Mouse (Mus musculus) forebrain, postnatal 0 days (tissue): ENCODE data around the gene Kcnab3. TPM values are rescaled to one million over a fixed set of nuclear protein-coding genes. Genes with fewer than 3 reads are reported as not detected.

Experiments used
- ATAC-seq: fragments of 200-750 bp; cut with Nextera tagmentation; 2 replicates; pipeline ENCODE4 v1.8.0; 2017; ENCODE audit warnings: mild to moderate bottlenecking, moderate library complexity
- DNase-seq: peaks from one replicate; pipeline ENCODE4 v3.0.0-alpha.2; 2015
- H3K27ac ChIP-seq: fragments of 300-500 bp; sonication (generic); 2 replicates; pipeline ENCODE4 v1.5.1; 2014; ENCODE audit warnings: low read depth, mild to moderate bottlenecking, antibody characterized with exemption, low read length, moderate library complexity, mixed read lengths
- H3K27me3 ChIP-seq: fragments of 300-500 bp; sonication (generic); 2 replicates; pipeline ENCODE4 v1.6.1; 2014; ENCODE audit warnings: mild to moderate bottlenecking, low read length, mixed read lengths; ENCODE audit not compliant: insufficient read depth
- H3K36me3 ChIP-seq: fragments of 300-500 bp; sonication (generic); 2 replicates; pipeline ENCODE4 v1.6.1; 2014; ENCODE audit warnings: mild to moderate bottlenecking, moderate library complexity; ENCODE audit not compliant: insufficient read depth
- H3K4me1 ChIP-seq: fragments of 300-500 bp; sonication (generic); 2 replicates; pipeline ENCODE4 v1.6.1; 2014; ENCODE audit warnings: antibody characterized with exemption; ENCODE audit not compliant: insufficient read depth
- H3K4me2 ChIP-seq: fragments of 300-500 bp; sonication (generic); 2 replicates; pipeline ENCODE4 v1.6.1; 2014; ENCODE audit warnings: low read depth, mild to moderate bottlenecking, moderate library complexity
- H3K4me3 ChIP-seq: fragments of 300-500 bp; sonication (generic); 2 replicates; pipeline ENCODE4 v1.5.1; 2014; ENCODE audit warnings: low read depth, low read length, mixed read lengths
- H3K9ac ChIP-seq: fragments of 300-500 bp; sonication (generic); 2 replicates; pipeline ENCODE4 v1.6.1; 2014; ENCODE audit warnings: mild to moderate bottlenecking
- H3K9me3 ChIP-seq: fragments of 300-500 bp; sonication (generic); 2 replicates; pipeline ENCODE4 v1.6.1; 2016; ENCODE audit warnings: low read length
- CTCF ChIP-seq: sonication (generic); IDR thresholded peaks from 2 replicates; pipeline ENCODE4 v1.5.1; 2016; ENCODE audit warnings: antibody characterized with exemption, control low read depth, low read depth
- WGBS: fragments of 180-500 bp; shearing (Covaris S2); extraction: QIAGEN DNeasy Blood & Tissue Kit; methylation state at CpG from one replicate; pipeline ENCODE4 v1.1.7; 2014; 5-methylcytosine and 5-hydroxymethylcytosine counted together
- polyA plus RNA-seq: library from polyadenylated mRNA; unstranded; fragments of >200 nt; fragmentation: Nextera tagmentation; extraction: Ambion mirVana; gene quantifications from 2 replicates; pipeline ENCODE4 v1.2.1, GENCODE M21; 2015
- total RNA-seq: library from RNA; depleted of rRNA; stranded (reverse); fragments of >200 nt; gene quantifications from 2 replicates; pipeline ENCODE4 v1.2.3, GENCODE M21; 2014; rRNA removed

The Kcnab3 gene
- 5.5 and 5.8 TPM in 2 replicates for total RNA-seq
- polyA plus RNA-seq = 4.2 and 4.4 TPM in 2 replicates

DNA sequence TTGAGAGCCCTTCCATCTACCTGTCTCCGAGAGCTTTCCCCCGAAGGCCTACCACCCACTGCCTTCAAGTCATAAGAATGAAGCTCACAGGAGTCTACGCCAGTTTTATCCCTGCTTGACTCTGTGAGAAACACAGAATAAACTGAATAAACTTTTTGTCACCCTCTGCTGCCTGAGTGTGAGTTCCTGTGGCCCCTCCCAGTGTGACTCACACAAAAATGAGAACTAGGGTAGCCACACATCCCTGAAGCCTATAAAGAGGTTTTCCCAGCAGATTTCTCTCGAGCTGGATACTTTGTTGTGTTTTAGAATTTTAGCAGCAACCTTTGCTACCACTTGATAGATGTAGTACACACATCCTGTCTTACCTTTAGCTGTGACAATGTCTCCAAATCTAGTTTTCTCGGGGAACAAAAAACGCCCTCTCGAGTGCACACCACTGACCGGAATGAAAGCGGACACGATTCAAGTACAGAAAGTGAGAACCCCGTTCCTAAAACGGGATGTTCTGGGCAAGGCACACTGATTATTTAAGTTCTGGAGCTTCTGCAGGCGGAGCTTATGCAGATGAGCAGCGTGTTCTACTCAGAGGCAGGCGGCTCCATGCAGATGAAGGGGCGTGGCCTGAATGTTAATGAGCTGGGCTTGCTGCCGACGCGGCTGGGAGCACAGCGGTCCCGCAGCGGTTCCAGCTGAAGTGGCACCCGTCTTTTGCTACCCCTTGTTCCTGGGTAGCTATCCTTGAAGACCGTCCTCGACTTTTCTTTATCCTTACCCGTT lies at the start of gene Kcnab3:
Gene Kcnab3, plus strand, starts transcription at position 631 of the 780 bp plus-strand sequence.
- Histone ChIP-seq H3K4me2 (peak within 1 kb of the TSS; percentile 98), H3K36me3 (no peaks in the 10 kb centered on the region), H3K9me3 (no peaks in the 10 kb centered on the region), H3K27me3 (no peaks in the 10 kb centered on the region), H3K27ac (no peak within 1 kb of the TSS), H3K4me3 (peak within 1 kb of the TSS; percentile 54), H3K9ac (peak within 1 kb of the TSS; percentile 67), H3K4me1 (peaks cover 22% of the 10 kb centered on the region)
- DNase-seq (peak; percentile 91), ATAC-seq (peak; percentile 57; the same call in 1 of the 2 replicates)
- TF ChIP-seq CTCF = no peak
- 12% methylated on average over 26 of the region's 26 CpGs for WGBS

- DNase-seq = no peak
- Histone ChIP-seq H3K4me3 (no peak overlapping the region), H3K27me3 (no peaks in the 10 kb centered on the region), H3K9ac (no peak overlapping the region), H3K36me3 (no peaks in the 10 kb centered on the region), H3K4me1 (no peaks in the 10 kb centered on the region), H3K4me2 (no peak overlapping the region), H3K27ac (no peak overlapping the region), H3K9me3 (no peaks in the 10 kb centered on the region)
- TF ChIP-seq CTCF = no peak
- WGBS = 72% methylated on average over 5 of the region's 5 CpGs
- ATAC-seq = no peak
These were observed 48.8 kb upstream of the Kcnab3 start for GRCm38 (mm10) chr11:69277267-69277666.

DNA sequence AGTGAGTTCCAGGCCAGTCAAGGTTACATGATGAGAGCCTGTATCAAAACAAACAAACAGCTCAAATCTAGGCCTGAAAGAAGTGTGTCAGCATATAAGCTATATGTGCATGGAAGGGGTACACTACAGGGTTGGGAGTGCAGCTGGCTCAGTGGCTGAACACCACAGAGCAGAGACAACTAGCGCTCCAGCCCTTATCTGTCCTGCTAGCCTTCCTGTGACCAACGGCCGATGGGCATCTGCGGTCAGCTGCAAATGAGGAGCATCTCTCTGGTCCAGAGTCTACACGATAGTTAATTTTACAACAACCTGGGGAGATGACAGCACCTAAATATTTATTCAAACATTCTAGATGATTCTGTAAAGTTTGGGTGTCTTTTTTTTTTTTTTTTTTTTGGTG lies 34.9 kb upstream of the Kcnab3 start:
- TF ChIP-seq CTCF = no peak
- Histone ChIP-seq H3K4me1 (no peaks in the 10 kb centered on the region), H3K27ac (no peak overlapping the region), H3K9me3 (no peaks in the 10 kb centered on the region), H3K4me2 (no peak overlapping the region), H3K36me3 (no peaks in the 10 kb centered on the region), H3K9ac (no peak overlapping the region), H3K27me3 (no peaks in the 10 kb centered on the region), H3K4me3 (no peak overlapping the region)
- DNase-seq = no peak
- ATAC-seq = no peak
- WGBS = 94% methylated on average over 5 of the region's 5 CpGs

DNA sequence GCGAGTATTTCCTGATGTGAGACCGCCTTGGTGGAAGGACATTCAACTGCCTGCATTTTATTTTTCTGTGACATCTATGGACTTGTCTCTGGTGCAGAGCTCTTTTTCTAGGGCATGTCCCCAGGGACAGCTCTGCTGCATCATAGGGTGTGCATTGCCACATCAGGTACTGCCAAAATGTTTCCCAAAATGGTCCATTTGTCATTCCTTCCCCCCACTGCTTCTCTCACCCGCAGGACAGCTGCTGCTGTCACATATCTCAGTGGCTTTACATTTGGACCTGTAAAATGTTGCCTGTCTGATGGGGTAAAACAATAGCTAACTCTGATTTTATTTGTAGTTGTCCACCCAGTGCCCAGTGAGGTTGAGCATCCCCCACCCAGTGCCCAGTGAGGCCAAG lies 30.8 kb upstream of the Kcnab3 start:
- no peaks in the 10 kb centered on the region for H3K27me3 ChIP-seq
- no peaks in the 10 kb centered on the region for H3K9me3 ChIP-seq
- TF ChIP-seq CTCF = no peak
- H3K4me2 ChIP-seq = no peak overlapping the region
- H3K27ac ChIP-seq = no peak overlapping the region
- WGBS = 88% methylated on average over 3 of the region's 3 CpGs
- H3K36me3 ChIP-seq = peaks cover 23% of the 10 kb centered on the region
- H3K4me3 ChIP-seq = no peak overlapping the region
- no peaks in the 10 kb centered on the region for H3K4me1 ChIP-seq
- no peak for ATAC-seq
- no peak overlapping the region for H3K9ac ChIP-seq
- DNase-seq = no peak

GRCm38 (mm10) chr11:69297799-69298198 lies 28.3 kb upstream of the Kcnab3 start:
- no peak overlapping the region for H3K4me2 ChIP-seq
- TF ChIP-seq CTCF = no peak
- no peak overlapping the region for H3K9ac ChIP-seq
- WGBS = 86% methylated on average over 2 of the region's 2 CpGs
- H3K36me3 ChIP-seq = peaks cover 39% of the 10 kb centered on the region
- no peak overlapping the region for H3K27ac ChIP-seq
- no peaks in the 10 kb centered on the region for H3K4me1 ChIP-seq
- no peak for DNase-seq
- no peaks in the 10 kb centered on the region for H3K9me3 ChIP-seq
- H3K27me3 ChIP-seq = no peaks in the 10 kb centered on the region
- ATAC-seq = no peak
- no peak overlapping the region for H3K4me3 ChIP-seq

GRCm38 (mm10) chr11:69298231-69298630 lies 27.8 kb upstream of the Kcnab3 start:
- DNase-seq (no peak), ATAC-seq (no peak)
- Histone ChIP-seq H3K4me2 (no peak overlapping the region), H3K4me3 (no peak overlapping the region), H3K27me3 (no peaks in the 10 kb centered on the region), H3K27ac (no peak overlapping the region), H3K36me3 (peaks cover 43% of the 10 kb centered on the region), H3K4me1 (no peaks in the 10 kb centered on the region), H3K9ac (no peak overlapping the region), H3K9me3 (no peaks in the 10 kb centered on the region)
- no peak for TF ChIP-seq CTCF
- WGBS = 68% methylated on average over 7 of the region's 7 CpGs

GRCm38 (mm10) chr11:69302817-69303216 lies 23.2 kb upstream of the Kcnab3 start:
- 72% methylated on average over 7 of the region's 7 CpGs for WGBS
- H3K36me3 ChIP-seq = peaks cover 71% of the 10 kb centered on the region
- DNase-seq = no peak

More at GRCm38 (mm10) chr11:69302817-69303216, 23.2 kb upstream of the Kcnab3 start:
- H3K4me1 ChIP-seq = no peaks in the 10 kb centered on the region
- H3K4me3 ChIP-seq = no peak overlapping the region
- no peak for ATAC-seq
- H3K27ac ChIP-seq = no peak overlapping the region
- H3K9ac ChIP-seq = no peak overlapping the region
- H3K9me3 ChIP-seq = no peaks in the 10 kb centered on the region
- H3K27me3 ChIP-seq = no peaks in the 10 kb centered on the region
- H3K4me2 ChIP-seq = no peak overlapping the region
- TF ChIP-seq CTCF = no peak
